Mouse (Mus musculus): Measurements from ENCODE around the gene Hist1h2bn. TPM values are rescaled to one million over a fixed set of nuclear protein-coding genes. Genes with fewer than 3 reads are reported as not detected.
"Not testable (repeated sequence)": the region's sequence is repeated elsewhere in the genome, so short reads cannot be mapped to it uniquely, and the experiment has no call there.

Hist1h2bn gene
- polyA plus RNA-seq, 1 experiment from 2014 or later, result 2.5 TPM

- no peaks in the 10 kb centered on the region for H3K27me3 ChIP-seq (replicated peaks; ENCODE audit: control insufficient read depth, insufficient read depth, low read length)
- H3K4me3 ChIP-seq (ENCODE audit: low read depth, low read length), result peak within 1 kb of the TSS; percentile 48
- no peaks in the 10 kb centered on the region for H3K36me3 ChIP-seq (ENCODE audit: control insufficient read depth, insufficient read depth, low read length)
- H3K4me1 ChIP-seq (ENCODE audit: control insufficient read depth, insufficient read depth, low read length), result peaks cover 26% of the 10 kb centered on the region
- peak; percentile 29 for ATAC-seq
- H3K9me3 ChIP-seq (replicated peaks; ENCODE audit: control insufficient read depth, low read length), result no peaks in the 10 kb centered on the region
- H3K27ac ChIP-seq (ENCODE audit: low read depth, low read length), result peak within 1 kb of the TSS; percentile 92
- H3K4me2 ChIP-seq (ENCODE audit: low read length), result peak within 1 kb of the TSS; percentile 76
- WGBS, result under 1% methylated on average over 44 of the region's 44 CpGs
- peak within 1 kb of the TSS; percentile 83 for H3K9ac ChIP-seq (ENCODE audit: low read length)
- DNase-seq (ENCODE audit: low spot score), result peak; percentile 85
Measured at GRCm38 (mm10) chr13:21779767-21780731, 26.1 kb downstream of the Hist1h2bn start, which contains the start of gene Hist1h1b. Gene Hist1h1b (minus strand): TSS chr13:21780625.

- no peak for DNase-seq (ENCODE audit: low spot score)
- no peaks in the 10 kb centered on the region for H3K9me3 ChIP-seq (replicated peaks; ENCODE audit: control insufficient read depth, low read length)
- no peaks in the 10 kb centered on the region for H3K27me3 ChIP-seq (replicated peaks; ENCODE audit: control insufficient read depth, insufficient read depth, low read length)
- no peaks in the 10 kb centered on the region for H3K36me3 ChIP-seq (ENCODE audit: control insufficient read depth, insufficient read depth, low read length)
- H3K4me3 ChIP-seq (ENCODE audit: low read depth, low read length), result no peak overlapping the region
- peak overlapping the region; percentile 83 for H3K9ac ChIP-seq (ENCODE audit: low read length)
- H3K4me1 ChIP-seq (ENCODE audit: control insufficient read depth, insufficient read depth, low read length), result peaks cover 30% of the 10 kb centered on the region
- no peak for ATAC-seq
- H3K27ac ChIP-seq (ENCODE audit: low read depth, low read length), result peak overlapping the region; percentile 58; the same call in 1 of the 2 replicates
- WGBS, result 41% methylated on average over 6 of the region's 6 CpGs
- H3K4me2 ChIP-seq (ENCODE audit: low read length), result peak overlapping the region; percentile 76
Measured at GRCm38 (mm10) chr13:21781021-21781555, 27.2 kb downstream of the Hist1h2bn start.

- no peak overlapping the region for H3K27ac ChIP-seq (ENCODE audit: low read depth, low read length)
- H3K4me2 ChIP-seq (ENCODE audit: low read length), result no peak overlapping the region
- 90% methylated on average over 1 of the region's 1 CpGs for WGBS
- DNase-seq (ENCODE audit: low spot score) (no peak), ATAC-seq (no peak)
- H3K9me3 ChIP-seq (replicated peaks; ENCODE audit: control insufficient read depth, low read length), result no peaks in the 10 kb centered on the region
- no peak overlapping the region for H3K9ac ChIP-seq (ENCODE audit: low read length)
- H3K4me1 ChIP-seq (ENCODE audit: control insufficient read depth, insufficient read depth, low read length), result peaks cover 34% of the 10 kb centered on the region
- no peaks in the 10 kb centered on the region for H3K36me3 ChIP-seq (ENCODE audit: control insufficient read depth, insufficient read depth, low read length)
- H3K27me3 ChIP-seq (replicated peaks; ENCODE audit: control insufficient read depth, insufficient read depth, low read length), result no peaks in the 10 kb centered on the region
- no peak overlapping the region for H3K4me3 ChIP-seq (ENCODE audit: low read depth, low read length)
Measured at GRCm38 (mm10) chr13:21781639-21782038, 27.7 kb downstream of the Hist1h2bn start.

- not testable (repeated sequence) for H3K36me3 ChIP-seq (ENCODE audit: control insufficient read depth, insufficient read depth, low read length); H3K27me3 ChIP-seq (replicated peaks; ENCODE audit: control insufficient read depth, insufficient read depth, low read length); ATAC-seq; H3K9me3 ChIP-seq (replicated peaks; ENCODE audit: control insufficient read depth, low read length)
- H3K4me1 ChIP-seq (ENCODE audit: control insufficient read depth, insufficient read depth, low read length), result peaks cover 34% of the 10 kb centered on the region
- peak overlapping the region; percentile 37 for H3K4me3 ChIP-seq (ENCODE audit: low read depth, low read length)
- H3K4me2 ChIP-seq (ENCODE audit: low read length), result peak overlapping the region; percentile 67
- DNase-seq (ENCODE audit: low spot score), result peak; percentile 63
- peak overlapping the region; percentile 87 for H3K27ac ChIP-seq (ENCODE audit: low read depth, low read length)
- peak overlapping the region; percentile 68 for H3K9ac ChIP-seq (ENCODE audit: low read length)
- under 1% methylated on average over 14 of the region's 35 CpGs for WGBS
Measured at GRCm38 (mm10) chr13:21782361-21783254, 28.7 kb downstream of the Hist1h2bn start.

GRCm38 (mm10) chr13:21783255-21783617, 29.3 kb downstream of the Hist1h2bn start, which contains the start of gene Hist1h3i:
Gene Hist1h3i (minus strand): TSS chr13:21783370.
- 0% methylated on average over 11 of the region's 20 CpGs for WGBS
- peak within 1 kb of the TSS; percentile 67 for H3K4me2 ChIP-seq (ENCODE audit: low read length)
- H3K4me1 ChIP-seq (ENCODE audit: control insufficient read depth, insufficient read depth, low read length), result peaks cover 39% of the 10 kb centered on the region
- no peaks in the 10 kb centered on the region for H3K27me3 ChIP-seq (replicated peaks; ENCODE audit: control insufficient read depth, insufficient read depth, low read length)
- H3K9me3 ChIP-seq (replicated peaks; ENCODE audit: control insufficient read depth, low read length), result no peaks in the 10 kb centered on the region
- H3K36me3 ChIP-seq (ENCODE audit: control insufficient read depth, insufficient read depth, low read length), result no peaks in the 10 kb centered on the region
- peak within 1 kb of the TSS; percentile 68 for H3K9ac ChIP-seq (ENCODE audit: low read length)
- peak within 1 kb of the TSS; percentile 37 for H3K4me3 ChIP-seq (ENCODE audit: low read depth, low read length)
- DNase-seq (ENCODE audit: low spot score), result peak; percentile 97
- ATAC-seq, result peak; percentile 73
- H3K27ac ChIP-seq (ENCODE audit: low read depth, low read length), result peak within 1 kb of the TSS; percentile 87

- Histone ChIP-seq H3K36me3 (ENCODE audit: control insufficient read depth, insufficient read depth, low read length) (no peaks in the 10 kb centered on the region), H3K4me3 (ENCODE audit: low read depth, low read length) (peak overlapping the region; percentile 37), H3K27ac (ENCODE audit: low read depth, low read length) (peak overlapping the region; percentile 84), H3K9me3 (replicated peaks; ENCODE audit: control insufficient read depth, low read length) (no peaks in the 10 kb centered on the region), H3K4me1 (ENCODE audit: control insufficient read depth, insufficient read depth, low read length) (peaks cover 39% of the 10 kb centered on the region), H3K27me3 (replicated peaks; ENCODE audit: control insufficient read depth, insufficient read depth, low read length) (no peaks in the 10 kb centered on the region), H3K9ac (ENCODE audit: low read length) (peak overlapping the region; percentile 49; the same call in 1 of the 2 replicates), H3K4me2 (ENCODE audit: low read length) (peak overlapping the region; percentile 67)
- ATAC-seq (no peak), DNase-seq (ENCODE audit: low spot score) (peak; percentile 77)
- under 1% methylated on average over 9 of the region's 9 CpGs for WGBS
Measured at GRCm38 (mm10) chr13:21783734-21784161, 29.8 kb downstream of the Hist1h2bn start.

- Histone ChIP-seq H3K4me1 (ENCODE audit: control insufficient read depth, insufficient read depth, low read length) (peaks cover 39% of the 10 kb centered on the region), H3K4me2 (ENCODE audit: low read length) (peak overlapping the region; percentile 67), H3K27me3 (replicated peaks; ENCODE audit: control insufficient read depth, insufficient read depth, low read length) (no peaks in the 10 kb centered on the region), H3K27ac (ENCODE audit: low read depth, low read length) (peak overlapping the region; percentile 84), H3K9me3 (replicated peaks; ENCODE audit: control insufficient read depth, low read length) (no peaks in the 10 kb centered on the region), H3K9ac (ENCODE audit: low read length) (peak overlapping the region; percentile 49; the same call in 1 of the 2 replicates), H3K4me3 (ENCODE audit: low read depth, low read length) (no peak overlapping the region), H3K36me3 (ENCODE audit: control insufficient read depth, insufficient read depth, low read length) (no peaks in the 10 kb centered on the region)
- no peak for DNase-seq (ENCODE audit: low spot score)
- 19% methylated on average over 6 of the region's 6 CpGs for WGBS
- ATAC-seq, result no peak
Measured at GRCm38 (mm10) chr13:21784311-21784710, 30.4 kb downstream of the Hist1h2bn start.

- Histone ChIP-seq H3K27me3 (replicated peaks; ENCODE audit: control insufficient read depth, insufficient read depth, low read length) (no peaks in the 10 kb centered on the region), H3K4me3 (ENCODE audit: low read depth, low read length) (peak overlapping the region; percentile 30), H3K9ac (ENCODE audit: low read length) (peak overlapping the region; percentile 54; the same call in 1 of the 2 replicates), H3K27ac (ENCODE audit: low read depth, low read length) (peak overlapping the region; percentile 87), H3K36me3 (ENCODE audit: control insufficient read depth, insufficient read depth, low read length) (no peaks in the 10 kb centered on the region), H3K9me3 (replicated peaks; ENCODE audit: control insufficient read depth, low read length) (no peaks in the 10 kb centered on the region), H3K4me2 (ENCODE audit: low read length) (peak overlapping the region; percentile 53), H3K4me1 (ENCODE audit: control insufficient read depth, insufficient read depth, low read length) (peaks cover 33% of the 10 kb centered on the region)
- 2% methylated on average over 8 of the region's 8 CpGs for WGBS
- DNase-seq (ENCODE audit: low spot score) (peak; percentile 64), ATAC-seq (no peak)
Measured at GRCm38 (mm10) chr13:21786189-21786898, 32.4 kb downstream of the Hist1h2bn start.
